10 mouse cellular contexts compared by ENCODE assay signal in genomic region chr9:103692699-103693098, GRCm38 (mm10).
DNase-seq lines count a peak whose midpoint lies in the region; ATAC-seq lines count a peak whose summit lies in the region.
"Had no signal": no experiment of that assay in that cellular context is flagged by ENCODE, and none has a peak within 500 bp of the region (broad histone marks: within the 10 kb centered on the region; RNA-seq: fewer than 3 reads in every experiment).

No protein-coding gene starts in this region.

- H3K4me1 ChIP-seq in heart, embryonic 15.5 days (replicated peaks): peaks cover 58% of the 10 kb centered on the region
- H3K4me1 ChIP-seq in forebrain, embryonic 16.5 days (replicated peaks; ENCODE audit: control insufficient read depth, insufficient read depth, low read length): peaks cover 46% of the 10 kb centered on the region

- H3K36me3 ChIP-seq in heart, embryonic 15.5 days: no peaks in the 10 kb centered on the region
- no peaks in the 10 kb centered on the region for H3K36me3 ChIP-seq in forebrain, embryonic 16.5 days (ENCODE audit: control insufficient read depth, insufficient read depth)
- H3K36me3 ChIP-seq: G1E had no signal

- 48% methylated on average over 4 of the region's 4 CpGs for WGBS in heart, embryonic 15.5 days
- 37% methylated on average over 4 of the region's 4 CpGs for WGBS in forebrain, embryonic 16.5 days

- H3K9ac ChIP-seq in heart, embryonic 15.5 days: no peak overlapping the region
- H3K9ac ChIP-seq in forebrain, embryonic 16.5 days (replicated peaks; ENCODE audit: low read depth, low read length): no peak overlapping the region

- ATAC-seq in heart, embryonic 15.5 days (replicated peaks; ENCODE audit: insufficient number of reproducible peaks, insufficient read depth, low FRiP score, low read depth): no peak
- ATAC-seq in forebrain, embryonic 16.5 days: peak; percentile 67
- no peak for ATAC-seq in inflammation-experienced regulatory T-cells, adult 6 months

- no peak overlapping the region for H3K4me2 ChIP-seq in heart, embryonic 15.5 days
- peak overlapping the region; percentile 34 for H3K4me2 ChIP-seq in forebrain, embryonic 16.5 days (ENCODE audit: low read length)

- no peak for DNase-seq in heart, adult 8-10 months (ENCODE audit: low spot score)
- DNase-seq in layer of hippocampus, adult 8-10 months (ENCODE audit: low spot score in 2 of 2): peak; percentile 57 to 60
- peak; percentile 48 for DNase-seq in right cerebral cortex, adult 18-20 months
- DNase-seq in thymus, postnatal 10 days (ENCODE audit: low spot score in 2 of 2): no peak
- DNase-seq in kidney, adult 8-10 months: no peak

- H3K27me3 ChIP-seq in heart, embryonic 15.5 days: no peaks in the 10 kb centered on the region
- no peaks in the 10 kb centered on the region for H3K27me3 ChIP-seq in forebrain, embryonic 16.5 days (replicated peaks; ENCODE audit: control insufficient read depth, insufficient read depth, low read length)

- H3K9me3 ChIP-seq in heart, embryonic 15.5 days (replicated peaks): no peaks in the 10 kb centered on the region
- no peaks in the 10 kb centered on the region for H3K9me3 ChIP-seq in forebrain, embryonic 16.5 days (ENCODE audit: control insufficient read depth, low read length)

- no peak overlapping the region for H3K4me3 ChIP-seq in heart, embryonic 15.5 days
- H3K4me3 ChIP-seq in forebrain, embryonic 16.5 days (replicated peaks; ENCODE audit: low read length): 0 out of 2 replicates have a peak overlapping the region, but pooled peaks have one; percentile 13

- peak overlapping the region; percentile 14 for H3K27ac ChIP-seq in heart, embryonic 15.5 days
- H3K27ac ChIP-seq in forebrain, embryonic 16.5 days (ENCODE audit: low read length): peak overlapping the region; percentile 60
- H3K27ac ChIP-seq: kidney, postnatal 0 days had no signal

Comparison
In these comparisons a context has a peak if more than half of its experiments do, and no peak if none do; other contexts are left out.
1. DNase-seq: peak in layer of hippocampus, adult 8-10 months (2 of 2) and right cerebral cortex, adult 18-20 months (single experiment); none in heart, adult 8-10 months (single experiment), thymus, postnatal 10 days (0 of 2) and kidney, adult 8-10 months (0 of 2).